Mouse (Mus musculus): ENCODE data around the gene Adcy1.

The Adcy1 gene

GRCm38 (mm10) chr11:7063001-7063584 lies at the start of gene Adcy1:
Gene Adcy1, plus strand, starts transcription at chr11:7063489.
- DNase-seq (ENCODE audit: low spot score) = no peak

- DNase-seq (ENCODE audit: low spot score) = no peak
Measured at GRCm38 (mm10) chr11:7016907-7017306, 46.4 kb upstream of the Adcy1 start.

- DNase-seq (ENCODE audit: low spot score) = no peak
Measured at GRCm38 (mm10) chr11:7018078-7018477, 45.2 kb upstream of the Adcy1 start.

GRCm38 (mm10) chr11:7019006-7019525 lies 44.2 kb upstream of the Adcy1 start:
- no peak for DNase-seq (ENCODE audit: low spot score)

- no peak for DNase-seq (ENCODE audit: low spot score)
Measured at GRCm38 (mm10) chr11:7033063-7033462, 30.2 kb upstream of the Adcy1 start.

- DNase-seq (ENCODE audit: low spot score) = no peak
Measured at GRCm38 (mm10) chr11:7039722-7040121, 23.6 kb upstream of the Adcy1 start.

GRCm38 (mm10) chr11:7040801-7041200 lies 22.5 kb upstream of the Adcy1 start:
- no peak for DNase-seq (ENCODE audit: low spot score)

- no peak for DNase-seq (ENCODE audit: low spot score)
Measured at GRCm38 (mm10) chr11:7047176-7047575, 16.1 kb upstream of the Adcy1 start.

GRCm38 (mm10) chr11:7047584-7047983 lies 15.7 kb upstream of the Adcy1 start:
- no peak for DNase-seq (ENCODE audit: low spot score)

GRCm38 (mm10) chr11:7053710-7054109 lies 9.6 kb upstream of the Adcy1 start:
- no peak for DNase-seq (ENCODE audit: low spot score)

- DNase-seq (ENCODE audit: low spot score) = no peak
Measured at GRCm38 (mm10) chr11:7054662-7055265, 8.5 kb upstream of the Adcy1 start.

GRCm38 (mm10) chr11:7055455-7056017 lies 7.8 kb upstream of the Adcy1 start:
- DNase-seq (ENCODE audit: low spot score) = no peak

GRCm38 (mm10) chr11:7056121-7056520 lies 7.2 kb upstream of the Adcy1 start:
- DNase-seq (ENCODE audit: low spot score) = no peak

GRCm38 (mm10) chr11:7057781-7058180 lies 5.5 kb upstream of the Adcy1 start:
- no peak for DNase-seq (ENCODE audit: low spot score)

- no peak for DNase-seq (ENCODE audit: low spot score)
Measured at GRCm38 (mm10) chr11:7061961-7062360, 1.3 kb upstream of the Adcy1 start.

GRCm38 (mm10) chr11:7062566-7062965 lies 723 bp upstream of the Adcy1 start:
- DNase-seq (ENCODE audit: low spot score) = no peak

- DNase-seq (ENCODE audit: low spot score) = no peak
Measured at GRCm38 (mm10) chr11:7063681-7064267, 485 bp downstream of the Adcy1 start.

- DNase-seq (ENCODE audit: low spot score) = no peak
Measured at GRCm38 (mm10) chr11:7064484-7065185, 1.3 kb downstream of the Adcy1 start.

GRCm38 (mm10) chr11:7065388-7065787 lies 2.1 kb downstream of the Adcy1 start:
- no peak for DNase-seq (ENCODE audit: low spot score)

GRCm38 (mm10) chr11:7065876-7066275 lies 2.6 kb downstream of the Adcy1 start:
- DNase-seq (ENCODE audit: low spot score) = no peak

- DNase-seq (ENCODE audit: low spot score) = no peak
Measured at GRCm38 (mm10) chr11:7067263-7067662, 4.0 kb downstream of the Adcy1 start.

- DNase-seq (ENCODE audit: low spot score) = no peak
Measured at GRCm38 (mm10) chr11:7068479-7069235, 5.4 kb downstream of the Adcy1 start.

All from T-cell, adult 2 months (primary cell).